ENCODE assay signal across 9 mouse cellular contexts in genomic region chr3:90076921-90077716, GRCm38 (mm10). TPM values are rescaled to one million over a fixed set of nuclear protein-coding genes. Genes with fewer than 3 reads are reported as not detected.
A peak's percentile ranks its signal among the peaks of the same experiment; 100 is the strongest.
DNase-seq lines count a peak whose midpoint lies in the region; ATAC-seq and TF ChIP-seq lines count a peak whose summit lies in the region.
"Had no signal": no experiment of that assay in that cellular context is flagged by ENCODE, and none has a peak within 500 bp of the region (broad histone marks: within the 10 kb centered on the region; RNA-seq: fewer than 3 reads in every experiment).

No protein-coding gene starts in this region.

- no peak overlapping the region for H3K27ac ChIP-seq in kidney, adult 2 months (ENCODE audit: insufficient read depth, low read depth, low read length)
- peak overlapping the region; percentile 35; the same call in 1 of the 2 replicates for H3K27ac ChIP-seq in limb, embryonic 12.5 days
- H3K27ac ChIP-seq in thymus, adult 2 months (ENCODE audit: control insufficient read depth, insufficient read depth, low read length) = no peak overlapping the region

- no peak for TF ChIP-seq POLR2A in kidney, adult 2 months (IDR thresholded peaks at IDR 0.05; ENCODE audit: low read depth, low read length)
- no peak for TF ChIP-seq POLR2A in thymus, adult 2 months (IDR thresholded peaks at IDR 0.05; ENCODE audit: control insufficient read depth, extremely low read depth, insufficient read depth, low read length, poor library complexity)

- H3K27me3 ChIP-seq in kidney, adult 2 months (replicated peaks; ENCODE audit: control insufficient read depth, insufficient read depth, low read length) = no peaks in the 10 kb centered on the region
- no peaks in the 10 kb centered on the region for H3K27me3 ChIP-seq in limb, embryonic 12.5 days
- H3K27me3 ChIP-seq in thymus, adult 2 months (ENCODE audit: control insufficient read depth, insufficient read depth, low read length) = no peaks in the 10 kb centered on the region

- TF ChIP-seq CTCF in kidney, adult 2 months (conservative IDR thresholded peaks at IDR 0.05; ENCODE audit: insufficient read depth, insufficient read length, low read depth, low read length) = peak; percentile 64
- TF ChIP-seq CTCF in thymus, adult 2 months (IDR thresholded peaks at IDR 0.05; ENCODE audit: borderline replicate concordance, control insufficient read depth, extremely low read depth, insufficient read depth, low read length, poor library complexity) = no peak

- no peak overlapping the region for H3K9ac ChIP-seq in limb, embryonic 12.5 days (replicated peaks)

- H3K9me3 ChIP-seq in limb, embryonic 12.5 days = no peaks in the 10 kb centered on the region

- no peak for ATAC-seq in limb, embryonic 12.5 days (ENCODE audit: insufficient number of reproducible peaks, insufficient read depth, low FRiP score, low TSS enrichment, low read depth)

- WGBS in kidney, adult 2 months = 31% methylated on average over 5 of the region's 5 CpGs
- 14% methylated on average over 5 of the region's 5 CpGs for WGBS in limb, embryonic 12.5 days
- WGBS in thymus, adult 2 months = 41% methylated on average over 5 of the region's 5 CpGs

- peak; percentile 53 to 64 for DNase-seq in urinary bladder, adult 18-20 months (ENCODE audit: low spot score in 2 of 2)
- DNase-seq in urinary bladder, adult 2 months (ENCODE audit: low spot score) = no peak
- peak; percentile 65 to 86 for DNase-seq in cerebellum, postnatal 4 days (ENCODE audit: low spot score in 2 of 2)
- peak; percentile 82 to 91 for DNase-seq in heart, adult 18-20 months
- DNase-seq in kidney, adult 2 months = peak; percentile 89
- DNase-seq in ovary, adult 18-20 months (ENCODE audit: low spot score) = peak; percentile 59
- DNase-seq in thymus, adult 2 months = peak; percentile 77

- H3K4me2 ChIP-seq in limb, embryonic 12.5 days = peak overlapping the region; percentile 40

- peaks cover 16% of the 10 kb centered on the region for H3K4me1 ChIP-seq in kidney, adult 2 months (ENCODE audit: control insufficient read depth, insufficient read depth, low read length)
- peaks cover 31% of the 10 kb centered on the region for H3K4me1 ChIP-seq in limb, embryonic 12.5 days (replicated peaks)
- peaks cover 5% of the 10 kb centered on the region for H3K4me1 ChIP-seq in thymus, adult 2 months (replicated peaks; ENCODE audit: control insufficient read depth, insufficient read depth, low read length)

- H3K4me3 ChIP-seq in kidney, adult 2 months (ENCODE audit: insufficient read depth, low read depth, low read length) = no peak overlapping the region
- H3K4me3 ChIP-seq in limb, embryonic 12.5 days (replicated peaks) = no peak overlapping the region
- H3K4me3 ChIP-seq in thymus, adult 2 months (ENCODE audit: control insufficient read depth, insufficient read depth, low read length) = no peak overlapping the region
- H3K4me3 ChIP-seq: erythroblast, embryonic 14.5 days had no signal

- H3K36me3 ChIP-seq in kidney, adult 2 months (ENCODE audit: control insufficient read depth, insufficient read depth, low read length) = no peaks in the 10 kb centered on the region
- H3K36me3 ChIP-seq in limb, embryonic 12.5 days = no peaks in the 10 kb centered on the region
- no peaks in the 10 kb centered on the region for H3K36me3 ChIP-seq in thymus, adult 2 months (ENCODE audit: control insufficient read depth, insufficient read depth, low read length)

RNA-seq across cellular contexts. Expression of gene Tpm3, which starts 4.7 kb away (rescaled TPM):
- 198 and 201 TPM in 2 replicates for polyA plus RNA-seq in urinary bladder, adult 2 months (2012; rRNA removed)
- 10 to 100 TPM; 42.9 to 46.2 TPM for total RNA-seq in heart, adult 18-20 months (2021)
- 75.5 and 95.4 TPM in 2 replicates for polyA plus RNA-seq in kidney, adult 2 months (2012; rRNA removed)
- 516 and 518 TPM in 2 replicates for polyA plus RNA-seq in limb, embryonic 12.5 days (2016; fragmentation: Nextera tagmentation; extraction: Ambion mirVana)
- polyA plus RNA-seq in thymus, adult 2 months (2012; rRNA removed) = 252 and 262 TPM in 2 replicates

RNA-seq across cellular contexts. Expression of gene Ubap2l, which starts 24.7 kb away (rescaled TPM):
- 85.2 and 100 TPM in 2 replicates for polyA plus RNA-seq in urinary bladder, adult 2 months (2012; rRNA removed)
- 100 to 1,000 TPM in 1 of 2 experiments, 10 to 100 TPM in 1; 83.7 to 107 TPM for total RNA-seq in heart, adult 18-20 months (2021)
- 105 and 108 TPM in 2 replicates for polyA plus RNA-seq in kidney, adult 2 months (2012; rRNA removed)
- 191 and 212 TPM in 2 replicates for polyA plus RNA-seq in limb, embryonic 12.5 days (2016; fragmentation: Nextera tagmentation; extraction: Ambion mirVana)
- 199 and 208 TPM in 2 replicates for polyA plus RNA-seq in thymus, adult 2 months (2012; rRNA removed)

RNA-seq across cellular contexts. Expression of gene 4933434E20Rik, which starts 25.7 kb away (rescaled TPM):
- 85.5 and 91.1 TPM in 2 replicates for polyA plus RNA-seq in urinary bladder, adult 2 months (2012; rRNA removed)
- 10 to 100 TPM; 92.4 to 97.6 TPM for total RNA-seq in heart, adult 18-20 months (2021)
- polyA plus RNA-seq in kidney, adult 2 months (2012; rRNA removed) = 53.0 and 56.2 TPM in 2 replicates
- polyA plus RNA-seq in limb, embryonic 12.5 days (2016; fragmentation: Nextera tagmentation; extraction: Ambion mirVana) = 143 and 166 TPM in 2 replicates
- polyA plus RNA-seq in thymus, adult 2 months (2012; rRNA removed) = 45.9 and 59.7 TPM in 2 replicates

RNA-seq across cellular contexts. Expression of gene Nup210l, which starts 26.8 kb away (rescaled TPM):
- 0.55 and 0.80 TPM in 2 replicates for polyA plus RNA-seq in urinary bladder, adult 2 months (2012; rRNA removed)
- under 1 TPM; 0.12 to 0.18 TPM for total RNA-seq in heart, adult 18-20 months (2021)
- polyA plus RNA-seq in kidney, adult 2 months (2012; rRNA removed) = 0.12 and 0.14 TPM in 2 replicates
- 0.44 and 0.50 TPM in 2 replicates for polyA plus RNA-seq in limb, embryonic 12.5 days (2016; fragmentation: Nextera tagmentation; extraction: Ambion mirVana)
- 1.5 and 1.6 TPM in 2 replicates for polyA plus RNA-seq in thymus, adult 2 months (2012; rRNA removed)
- polyA plus RNA-seq: erythroblast, embryonic 14.5 days had no signal
